Mouse (Mus musculus): ENCODE results near the gene Rac3.

GRCm38 (mm10) chr11:120703696-120704454 lies 17.4 kb upstream of the Rac3 start:
- TF ChIP-seq CTCF (IDR thresholded peaks at IDR 0.05; ENCODE audit: low read depth, low read length) (no peak), POLR2A (IDR thresholded peaks at IDR 0.05; ENCODE audit: borderline replicate concordance, low read depth, low read length) (no peak)
